Mouse (Mus musculus) lung, embryonic 16.5 days (tissue): ENCODE data around the gene Pgm5. TPM values are rescaled to one million over a fixed set of nuclear protein-coding genes. Genes with fewer than 3 reads are reported as not detected.

Experiments used
- ATAC-seq: fragments of 200-750 bp; cut with Nextera tagmentation; 2 replicates; pipeline ENCODE4 v1.8.0; 2017; ENCODE audit warnings: low read depth, mild to moderate bottlenecking, moderate library complexity
- H3K27ac ChIP-seq: fragments of 300-500 bp; sonication (generic); 2 replicates; pipeline ENCODE4 v1.5.1; 2014; ENCODE audit warnings: mild to moderate bottlenecking, control low read depth, low read length
- H3K27me3 ChIP-seq: fragments of 300-500 bp; sonication (generic); 2 replicates; pipeline ENCODE4 v1.6.1; 2014; ENCODE audit warnings: low read depth, low read length, mixed read lengths; ENCODE audit not compliant: control insufficient read depth, insufficient read depth
- H3K36me3 ChIP-seq: fragments of 300-500 bp; sonication (generic); 2 replicates; pipeline ENCODE4 v1.6.1; 2014; ENCODE audit warnings: low read length; ENCODE audit not compliant: control insufficient read depth, insufficient read depth
- H3K4me1 ChIP-seq: fragments of 300-500 bp; sonication (generic); replicated peaks from 2 replicates; pipeline ENCODE4 v1.6.1; 2014; ENCODE audit warnings: low read length, mixed read lengths; ENCODE audit not compliant: control insufficient read depth, insufficient read depth
- H3K4me2 ChIP-seq: fragments of 300-500 bp; sonication (generic); 2 replicates; pipeline ENCODE4 v1.6.1; 2014; ENCODE audit warnings: low read depth, low read length, control low read depth
- H3K4me3 ChIP-seq: fragments of 300-500 bp; sonication (generic); 2 replicates; pipeline ENCODE4 v1.5.1; 2014; ENCODE audit warnings: mild to moderate bottlenecking, low read length, control low read depth
- H3K9ac ChIP-seq: fragments of 300-500 bp; sonication (generic); 2 replicates; pipeline ENCODE4 v1.6.1; 2014; ENCODE audit warnings: low read length, control low read depth
- H3K9me3 ChIP-seq: fragments of 300-500 bp; sonication (generic); 2 replicates; pipeline ENCODE4 v1.6.1; 2016; ENCODE audit warnings: low read length; ENCODE audit not compliant: control insufficient read depth
- WGBS: fragments of 180-500 bp; shearing (Covaris S2); extraction: QIAGEN DNeasy Blood & Tissue Kit; methylation state at CpG from one replicate; pipeline ENCODE4 v1.1.7; 2014; 5-methylcytosine and 5-hydroxymethylcytosine counted together
- polyA plus RNA-seq: library from polyadenylated mRNA; unstranded; fragments of >200 nt; fragmentation: Nextera tagmentation; extraction: Ambion mirVana; gene quantifications from 2 replicates; pipeline ENCODE4 v1.2.1, GENCODE M21; 2015

Gene Pgm5
- polyA plus RNA-seq, 1 experiment from 2014 or later = 2.9 TPM

- H3K9ac ChIP-seq = no peak overlapping the region
Measured at GRCm38 (mm10) chr19:24792876-24793275, 68.8 kb downstream of the Pgm5 start.

GRCm38 (mm10) chr19:24785898-24786297 is 75.8 kb downstream of the Pgm5 start:
- Histone ChIP-seq H3K27ac (no peak overlapping the region), H3K4me1 (peaks cover under 1% of the 10 kb centered on the region), H3K27me3 (no peaks in the 10 kb centered on the region), H3K4me3 (no peak overlapping the region), H3K9ac (no peak overlapping the region), H3K9me3 (0 out of 2 replicates have a peak, but pooled peaks cover 2% of the 10 kb centered on the region), H3K36me3 (no peaks in the 10 kb centered on the region), H3K4me2 (no peak overlapping the region)
- ATAC-seq = no peak
- WGBS = 84% methylated on average over 8 of the region's 8 CpGs

More at GRCm38 (mm10) chr19:24792876-24793275, 68.8 kb downstream of the Pgm5 start:
- no peak for ATAC-seq
- WGBS = 60% methylated on average over 5 of the region's 5 CpGs
- Histone ChIP-seq H3K27ac (no peak overlapping the region), H3K9me3 (no peaks in the 10 kb centered on the region), H3K4me1 (peaks cover 8% of the 10 kb centered on the region; the same call in 1 of the 2 replicates), H3K27me3 (no peaks in the 10 kb centered on the region), H3K36me3 (no peaks in the 10 kb centered on the region), H3K4me3 (no peak overlapping the region), H3K4me2 (no peak overlapping the region)

GRCm38 (mm10) chr19:24785056-24785675 is 76.5 kb downstream of the Pgm5 start:
- 70% methylated on average over 15 of the region's 15 CpGs for WGBS
- Histone ChIP-seq H3K36me3 (no peaks in the 10 kb centered on the region), H3K4me1 (peaks cover 5% of the 10 kb centered on the region), H3K9me3 (0 out of 2 replicates have a peak, but pooled peaks cover 2% of the 10 kb centered on the region), H3K27ac (no peak overlapping the region), H3K27me3 (no peaks in the 10 kb centered on the region), H3K4me3 (no peak overlapping the region), H3K4me2 (no peak overlapping the region), H3K9ac (no peak overlapping the region)
- ATAC-seq = no peak

GRCm38 (mm10) chr19:24783736-24784135 is 77.9 kb downstream of the Pgm5 start:
- no peak for ATAC-seq
- no peak overlapping the region for H3K27ac ChIP-seq

GRCm38 (mm10) chr19:24779996-24780395 is 81.7 kb downstream of the Pgm5 start:
- 30% methylated on average over 6 of the region's 6 CpGs for WGBS
- Histone ChIP-seq H3K27ac (peak overlapping the region; percentile 53), H3K36me3 (no peaks in the 10 kb centered on the region), H3K4me3 (no peak overlapping the region), H3K4me1 (peaks cover 5% of the 10 kb centered on the region), H3K9me3 (0 out of 2 replicates have a peak, but pooled peaks cover 2% of the 10 kb centered on the region), H3K27me3 (no peaks in the 10 kb centered on the region), H3K9ac (no peak overlapping the region), H3K4me2 (no peak overlapping the region)
- ATAC-seq = peak; percentile 92

More at GRCm38 (mm10) chr19:24783736-24784135, 77.9 kb downstream of the Pgm5 start:
- whole genome bisulfite sequencing = 59% methylated on average over 9 of the region's 9 CpGs
- Histone ChIP-seq H3K27me3 (no peaks in the 10 kb centered on the region), H3K36me3 (no peaks in the 10 kb centered on the region), H3K9me3 (0 out of 2 replicates have a peak, but pooled peaks cover 2% of the 10 kb centered on the region), H3K4me2 (no peak overlapping the region), H3K4me3 (no peak overlapping the region), H3K9ac (no peak overlapping the region), H3K4me1 (peaks cover 5% of the 10 kb centered on the region)

GRCm38 (mm10) chr19:24770345-24770744 is 91.3 kb downstream of the Pgm5 start:
- Histone ChIP-seq H3K27ac (no peak overlapping the region), H3K9me3 (no peaks in the 10 kb centered on the region), H3K4me2 (no peak overlapping the region), H3K4me3 (no peak overlapping the region), H3K27me3 (no peaks in the 10 kb centered on the region), H3K4me1 (peaks cover 2% of the 10 kb centered on the region; the same call in 1 of the 2 replicates), H3K9ac (no peak overlapping the region), H3K36me3 (no peaks in the 10 kb centered on the region)
- no peak; the same call in 1 of the 2 replicates for ATAC-seq
- 60% methylated on average over 4 of the region's 4 CpGs for WGBS

- no peaks in the 10 kb centered on the region for H3K9me3 ChIP-seq
- H3K4me3 ChIP-seq = no peak overlapping the region
- H3K4me2 ChIP-seq = no peak overlapping the region
- no peak for ATAC-seq
- 0 out of 2 replicates have a peak, but pooled peaks cover 3% of the 10 kb centered on the region for H3K4me1 ChIP-seq
- no peak overlapping the region for H3K9ac ChIP-seq
- WGBS = 83% methylated on average over 6 of the region's 6 CpGs
- H3K36me3 ChIP-seq = no peaks in the 10 kb centered on the region
- H3K27me3 ChIP-seq = no peaks in the 10 kb centered on the region
- no peak overlapping the region for H3K27ac ChIP-seq
Measured at GRCm38 (mm10) chr19:24767401-24767800, 94.3 kb downstream of the Pgm5 start.

- Histone ChIP-seq H3K27ac (no peak overlapping the region), H3K27me3 (no peaks in the 10 kb centered on the region), H3K4me1 (0 out of 2 replicates have a peak, but pooled peaks cover 4% of the 10 kb centered on the region), H3K9ac (no peak overlapping the region), H3K4me3 (no peak overlapping the region), H3K36me3 (no peaks in the 10 kb centered on the region), H3K9me3 (no peaks in the 10 kb centered on the region), H3K4me2 (no peak overlapping the region)
- ATAC-seq = no peak
- 27% methylated on average over 12 of the region's 12 CpGs for WGBS
Measured at GRCm38 (mm10) chr19:24762473-24763149, 99.0 kb downstream of the Pgm5 start.

- Histone ChIP-seq H3K36me3 (no peaks in the 10 kb centered on the region), H3K9me3 (no peaks in the 10 kb centered on the region), H3K27me3 (no peaks in the 10 kb centered on the region), H3K4me1 (peaks cover 3% of the 10 kb centered on the region), H3K27ac (no peak overlapping the region), H3K4me3 (no peak overlapping the region), H3K4me2 (no peak overlapping the region), H3K9ac (no peak overlapping the region)
- WGBS = 31% methylated on average over 4 of the region's 4 CpGs
- ATAC-seq = no peak
Measured at GRCm38 (mm10) chr19:24756627-24757026, 105.0 kb downstream of the Pgm5 start.
